Mouse (Mus musculus): ENCODE results near the gene Tmem87b.

The Tmem87b gene

GRCm38 (mm10) chr2:128887866-128888550 lies 70.1 kb downstream of the Tmem87b start:
- DNase-seq (ENCODE audit: low read depth, low spot score): no peak

DNA sequence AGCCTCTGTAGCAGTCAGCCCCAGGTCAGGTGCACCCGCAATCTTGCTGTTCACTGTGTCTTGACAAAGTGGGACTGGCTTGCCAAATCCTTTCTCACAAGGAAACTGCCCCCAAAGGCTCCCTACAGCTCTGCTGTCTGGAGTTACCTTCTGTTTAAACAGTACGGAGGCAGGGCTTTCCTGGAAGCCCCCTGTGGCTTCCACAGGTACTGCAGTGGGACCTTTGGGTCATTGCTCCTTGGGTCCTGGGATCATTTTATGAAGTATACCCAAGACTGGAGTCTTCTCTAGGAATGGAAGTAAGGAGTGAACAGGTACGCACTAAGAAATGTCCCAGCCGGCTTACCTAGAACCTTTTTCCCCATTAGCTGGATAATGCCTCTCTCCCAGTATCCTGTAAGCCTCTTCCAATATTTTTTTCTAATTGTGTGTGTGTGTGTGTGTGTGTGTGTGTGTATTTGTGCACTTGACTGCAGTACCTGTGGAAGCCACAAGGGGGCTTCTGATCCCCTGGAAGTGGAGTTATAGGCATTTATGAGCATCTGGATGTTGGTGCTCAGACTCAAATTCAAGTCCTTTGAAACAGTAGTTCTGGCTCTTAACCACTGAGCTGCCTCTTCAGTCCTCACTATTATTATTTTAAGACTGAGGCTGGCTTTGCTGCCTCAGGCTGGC lies 72.9 kb downstream of the Tmem87b start:
- DNase-seq (ENCODE audit: low read depth, low spot score): no peak

- DNase-seq (ENCODE audit: low read depth, low spot score): no peak
Observed at GRCm38 (mm10) chr2:128892180-128892721, 74.3 kb downstream of the Tmem87b start.

- DNase-seq (ENCODE audit: low read depth, low spot score): no peak
Observed at GRCm38 (mm10) chr2:128902843-128903242, 84.9 kb downstream of the Tmem87b start.

- no peak for DNase-seq (ENCODE audit: low read depth, low spot score)
Observed at GRCm38 (mm10) chr2:128903661-128904060, 85.7 kb downstream of the Tmem87b start.

All from telencephalon, adult 2 months (tissue).